Mouse (Mus musculus) T-cell, adult 2 months (primary cell): ENCODE measurements around the gene Pkn1.

Experiments
- DNase-seq: peaks from one replicate; pipeline ENCODE4 v3.0.0; 2022; ENCODE audit warnings: low spot score

Gene Pkn1

DNA sequence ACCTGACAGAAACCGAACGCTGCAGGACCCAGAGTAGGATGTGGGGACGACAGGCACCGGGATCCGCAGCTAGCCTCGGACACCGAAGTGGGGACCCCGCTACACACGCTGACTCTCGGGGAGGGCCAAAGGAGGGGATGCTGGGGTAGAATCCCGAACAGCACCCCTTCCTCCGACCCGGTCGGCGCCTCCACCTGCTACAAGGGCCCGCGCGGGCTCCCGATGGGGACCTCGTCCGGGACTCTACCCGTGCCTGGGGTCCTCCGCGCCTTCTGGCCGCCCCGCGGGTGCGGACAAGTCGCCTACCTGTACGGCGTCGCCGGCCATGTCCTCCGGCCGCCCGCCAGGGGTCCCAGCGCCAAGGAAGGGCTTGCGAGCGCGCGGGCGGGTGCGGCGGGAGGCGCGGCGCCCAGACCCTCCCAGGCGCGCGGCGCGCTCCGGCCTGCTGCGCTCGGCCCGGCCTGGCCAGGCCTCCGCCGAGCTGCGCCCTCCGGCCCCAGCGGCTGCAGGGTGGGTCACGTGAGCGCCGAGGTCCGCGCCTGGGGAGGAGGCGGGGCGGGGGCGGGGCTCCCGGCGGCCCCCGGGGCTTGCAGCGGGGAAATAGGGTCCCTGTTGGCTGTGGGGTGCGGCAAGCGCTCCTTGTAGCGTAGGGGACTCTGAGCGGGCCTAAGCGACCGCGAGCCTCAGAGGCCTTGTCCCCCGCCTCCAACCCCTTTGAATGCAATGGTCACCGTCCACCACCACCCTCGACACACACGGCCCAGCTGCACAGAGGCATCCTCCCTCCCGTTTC, at the start of gene Pkn1:
Pkn1 (minus strand) TSS at position 519 of the 793 bp plus-strand sequence.
- no peak for DNase-seq

DNA sequence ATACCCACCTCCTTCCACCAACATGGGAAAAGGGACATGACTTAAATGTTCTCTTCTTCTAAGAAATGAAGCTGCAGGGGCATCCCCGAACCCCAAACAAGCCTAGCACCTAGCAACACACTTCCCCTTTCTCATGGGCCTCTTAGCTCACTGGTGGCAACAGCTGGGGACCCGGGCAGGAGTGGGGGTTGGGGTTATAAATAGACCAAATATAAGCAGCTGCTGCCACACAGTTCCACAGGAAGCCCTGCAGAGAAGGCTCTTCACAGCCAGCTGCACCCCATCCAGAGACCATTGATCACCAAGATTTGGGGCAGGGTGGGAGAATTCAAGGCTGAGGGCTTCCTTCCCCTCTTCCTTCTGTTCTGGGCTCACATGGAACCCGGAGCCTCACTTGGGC, 49.7 kb upstream of the Pkn1 start:
- DNase-seq: peak; percentile 96

DNA sequence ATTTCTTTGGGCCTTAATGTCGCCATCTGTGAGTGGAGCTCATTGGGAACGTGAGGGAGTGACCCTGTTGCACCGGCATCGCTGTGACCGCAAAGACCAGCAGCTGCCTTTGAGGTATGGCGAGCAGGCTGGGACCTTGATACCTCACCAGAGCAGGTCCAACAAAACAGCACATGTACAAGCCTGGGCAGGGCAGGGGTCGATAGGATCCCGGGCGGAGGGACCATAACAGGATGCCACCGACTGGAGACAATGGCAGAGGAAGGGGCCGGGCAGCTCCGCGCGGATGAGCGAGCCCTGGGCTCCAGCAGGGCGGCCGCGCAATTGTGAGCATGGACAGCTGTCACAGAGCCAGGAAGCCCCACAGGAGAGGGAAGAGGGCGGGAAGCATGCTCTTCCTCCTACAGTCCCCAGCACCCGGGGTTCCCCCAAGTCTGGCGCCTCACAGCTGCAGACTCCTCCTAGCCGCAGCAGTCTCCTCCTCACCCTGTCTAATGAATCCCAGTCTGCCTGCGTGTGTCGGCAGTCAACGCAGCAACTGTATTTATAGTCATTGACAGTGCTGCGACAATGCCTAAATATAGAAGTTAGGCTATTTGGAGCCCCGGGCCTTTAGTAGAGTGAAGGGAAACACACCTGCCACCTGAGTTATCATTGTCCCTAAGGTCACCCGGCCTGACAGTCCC, 48.8 kb upstream of the Pkn1 start:
- peak; percentile 83 for DNase-seq

- no peak for DNase-seq
Observed at GRCm38 (mm10) chr8:83744070-83744469, 45.1 kb upstream of the Pkn1 start.

- no peak for DNase-seq
Observed at GRCm38 (mm10) chr8:83742968-83743367, 44.0 kb upstream of the Pkn1 start.

- DNase-seq: peak; percentile 76
Observed at GRCm38 (mm10) chr8:83741849-83742655, 43.1 kb upstream of the Pkn1 start.

DNA sequence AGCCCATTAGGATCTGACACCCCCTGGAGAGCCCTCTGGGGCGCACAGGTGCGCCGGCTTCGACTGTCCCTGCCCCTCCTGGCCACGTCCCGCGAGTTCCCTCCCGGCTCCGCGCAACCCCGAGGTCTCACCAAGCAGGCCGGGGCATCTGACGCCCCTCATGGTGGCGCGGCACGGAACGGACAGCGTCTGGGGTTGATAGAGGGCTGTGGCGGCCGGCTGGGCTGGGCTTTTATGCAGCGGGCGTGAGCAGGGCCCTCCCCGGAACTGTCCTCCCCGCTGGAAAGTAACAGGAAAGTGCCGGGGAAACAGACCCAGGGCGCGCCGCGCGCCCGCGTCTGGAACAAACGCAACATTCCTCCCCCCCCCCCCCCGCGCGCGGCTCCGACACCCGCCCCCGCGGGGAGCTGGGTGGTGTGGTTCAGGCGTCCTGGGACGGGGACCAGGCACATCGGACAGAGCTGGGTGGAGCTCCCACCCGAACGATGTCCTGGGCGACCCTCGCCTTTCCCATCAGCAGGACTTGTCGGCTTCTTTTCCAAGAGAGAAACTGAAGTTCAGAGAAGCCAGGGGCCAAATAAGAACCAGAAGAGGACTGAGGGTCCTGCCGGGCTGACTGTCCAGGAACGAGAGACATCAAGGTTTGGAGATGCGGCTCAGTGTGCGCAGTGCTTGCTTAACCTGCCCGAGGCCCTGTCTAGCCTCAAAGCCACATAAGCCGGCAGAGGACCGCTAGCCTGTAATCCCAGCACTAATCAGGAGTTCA, 42.2 kb upstream of the Pkn1 start, which contains the start of gene Adgre5:
Adgre5 (minus strand) TSS at position 351 of the 766 bp plus-strand sequence.
- DNase-seq: peak; percentile 63

DNA sequence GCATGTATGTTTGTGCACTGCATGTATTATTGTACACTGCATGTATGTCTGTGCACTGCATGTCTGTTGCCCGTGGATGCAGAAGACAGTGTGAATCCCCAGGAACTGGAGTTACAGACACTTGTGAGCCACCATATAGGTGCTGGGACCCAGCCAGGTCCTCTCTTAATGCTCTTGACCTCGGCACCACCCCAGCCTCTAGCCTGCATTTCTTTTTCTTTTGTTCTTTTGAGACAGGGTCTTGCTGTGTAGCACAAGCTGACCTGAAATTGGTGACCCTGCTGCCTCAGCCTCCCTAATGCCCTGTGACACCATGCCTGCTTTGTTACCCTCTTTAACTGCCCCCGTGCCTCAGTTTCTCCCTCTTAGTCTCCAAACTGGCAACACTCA, 41.6 kb upstream of the Pkn1 start:
- DNase-seq: no peak

- peak; percentile 89 for DNase-seq
Observed at GRCm38 (mm10) chr8:83739711-83740468, 40.9 kb upstream of the Pkn1 start.

- no peak for DNase-seq
Observed at GRCm38 (mm10) chr8:83738949-83739710, 40.2 kb upstream of the Pkn1 start.

- no peak for DNase-seq
Observed at GRCm38 (mm10) chr8:83737852-83738562, 39.0 kb upstream of the Pkn1 start.

GRCm38 (mm10) chr8:83737346-83737745, 38.4 kb upstream of the Pkn1 start:
- peak; percentile 38 for DNase-seq

GRCm38 (mm10) chr8:83736681-83737080, 37.7 kb upstream of the Pkn1 start:
- DNase-seq: peak; percentile 93

DNA sequence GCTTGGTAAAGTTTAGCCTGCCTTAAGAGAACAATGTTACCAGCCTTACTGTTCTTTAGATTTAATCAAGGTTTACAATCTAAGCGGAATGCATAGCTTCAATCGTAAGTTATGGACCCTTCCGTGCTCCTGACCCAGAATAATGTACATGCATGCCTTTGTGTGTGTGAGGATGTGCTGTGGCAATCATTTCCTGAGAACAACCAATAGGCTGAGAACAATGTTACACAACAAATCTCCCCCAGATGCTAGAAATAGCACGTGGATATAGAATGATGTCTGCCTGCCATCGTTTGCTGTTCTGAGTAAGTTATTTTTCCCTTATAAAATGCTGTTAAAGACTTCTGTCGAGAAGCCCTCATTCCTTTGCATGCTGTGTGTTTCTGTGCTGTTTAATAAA, 33.9 kb upstream of the Pkn1 start:
- no peak for DNase-seq

- DNase-seq: no peak
Observed at GRCm38 (mm10) chr8:83731906-83732305, 32.9 kb upstream of the Pkn1 start.

- DNase-seq: peak; percentile 46
Observed at GRCm38 (mm10) chr8:83729009-83729807, 30.2 kb upstream of the Pkn1 start.

- DNase-seq: no peak
Observed at GRCm38 (mm10) chr8:83725521-83726102, 26.6 kb upstream of the Pkn1 start.
